Mouse (Mus musculus) forebrain, embryonic 12.5 days (tissue): ENCODE data around the gene Dach1. TPM values are rescaled to one million over a fixed set of nuclear protein-coding genes. Genes with fewer than 3 reads are reported as not detected.

Experiments used
- ATAC-seq: fragments of 200-750 bp; cut with Nextera tagmentation; 2 replicates; pipeline ENCODE4 v1.8.0; 2017; ENCODE audit warnings: moderate TSS enrichment; ENCODE audit not compliant: low FRiP score
- H3K27ac ChIP-seq: fragments of 300-500 bp; sonication (generic); 2 replicates; pipeline ENCODE4 v1.5.1; 2016; ENCODE audit warnings: mild to moderate bottlenecking
- H3K27me3 ChIP-seq: fragments of 300-500 bp; sonication (generic); 2 replicates; pipeline ENCODE4 v1.6.1; 2016; ENCODE audit warnings: mild to moderate bottlenecking
- H3K36me3 ChIP-seq: fragments of 300-500 bp; sonication (generic); replicated peaks from 2 replicates; pipeline ENCODE4 v1.6.1; 2016; ENCODE audit warnings: mild to moderate bottlenecking
- H3K4me1 ChIP-seq: fragments of 300-500 bp; sonication (generic); 2 replicates; pipeline ENCODE4 v1.6.1; 2016
- H3K4me2 ChIP-seq: fragments of 300-500 bp; sonication (generic); 2 replicates; pipeline ENCODE4 v1.6.1; 2016; ENCODE audit warnings: mild to moderate bottlenecking, moderate library complexity
- H3K4me3 ChIP-seq: fragments of 300-500 bp; sonication (generic); replicated peaks from 2 replicates; pipeline ENCODE4 v1.5.1; 2016; ENCODE audit warnings: mild to moderate bottlenecking
- H3K9ac ChIP-seq: fragments of 300-500 bp; sonication (generic); 2 replicates; pipeline ENCODE4 v1.6.1; 2016; ENCODE audit warnings: mild to moderate bottlenecking
- H3K9me3 ChIP-seq: fragments of 300-500 bp; sonication (generic); 2 replicates; pipeline ENCODE4 v1.6.1; 2016
- WGBS: fragments of 180-500 bp; shearing (Covaris S2); methylation state at CpG from one replicate; pipeline ENCODE4 v1.1.7; 2016; 5-methylcytosine and 5-hydroxymethylcytosine counted together
- polyA plus RNA-seq: library from polyadenylated mRNA; unstranded; fragments of >200 nt; fragmentation: Nextera tagmentation; extraction: Ambion mirVana; gene quantifications from 2 replicates; pipeline ENCODE4 v1.2.1, GENCODE M21; 2016

Dach1 gene
- polyA plus RNA-seq, 1 experiment from 2014 or later: 22.8 TPM

DNA sequence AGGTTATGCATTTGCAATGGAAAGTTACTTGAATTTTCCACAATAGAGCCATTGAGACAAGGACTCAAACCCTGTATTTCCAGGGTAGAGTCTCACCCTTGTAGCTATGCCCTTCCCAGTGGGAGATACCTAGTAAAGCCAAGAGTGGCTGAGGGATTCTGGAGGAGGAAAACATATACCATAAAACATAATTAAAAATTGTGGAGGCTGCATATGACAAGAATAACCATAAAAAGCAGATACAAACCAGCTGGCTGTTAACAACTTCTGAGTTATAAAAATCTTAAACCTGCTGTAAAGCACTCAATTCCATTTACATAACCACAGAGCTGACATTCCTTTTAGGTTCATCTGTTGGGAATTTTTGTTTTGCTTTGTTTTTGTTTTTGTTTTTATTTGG, 171.0 kb downstream of the Dach1 start:
- no peak overlapping the region for H3K9ac ChIP-seq
- H3K27ac ChIP-seq: no peak overlapping the region
- no peak for ATAC-seq
- H3K27me3 ChIP-seq: no peaks in the 10 kb centered on the region
- no peaks in the 10 kb centered on the region for H3K36me3 ChIP-seq
- H3K4me2 ChIP-seq: no peak overlapping the region
- no peak overlapping the region for H3K4me3 ChIP-seq
- H3K4me1 ChIP-seq: no peaks in the 10 kb centered on the region; the same call in 1 of the 2 replicates
- H3K9me3 ChIP-seq: no peaks in the 10 kb centered on the region

- Histone ChIP-seq H3K9ac (no peak overlapping the region), H3K9me3 (no peaks in the 10 kb centered on the region), H3K4me1 (peaks cover 12% of the 10 kb centered on the region), H3K4me3 (no peak overlapping the region), H3K4me2 (no peak overlapping the region), H3K27ac (no peak overlapping the region), H3K36me3 (no peaks in the 10 kb centered on the region), H3K27me3 (no peaks in the 10 kb centered on the region)
- WGBS: 82% methylated on average over 3 of the region's 3 CpGs
- no peak for ATAC-seq
These were observed 186.3 kb downstream of the Dach1 start for GRCm38 (mm10) chr14:97983251-97983650.

DNA sequence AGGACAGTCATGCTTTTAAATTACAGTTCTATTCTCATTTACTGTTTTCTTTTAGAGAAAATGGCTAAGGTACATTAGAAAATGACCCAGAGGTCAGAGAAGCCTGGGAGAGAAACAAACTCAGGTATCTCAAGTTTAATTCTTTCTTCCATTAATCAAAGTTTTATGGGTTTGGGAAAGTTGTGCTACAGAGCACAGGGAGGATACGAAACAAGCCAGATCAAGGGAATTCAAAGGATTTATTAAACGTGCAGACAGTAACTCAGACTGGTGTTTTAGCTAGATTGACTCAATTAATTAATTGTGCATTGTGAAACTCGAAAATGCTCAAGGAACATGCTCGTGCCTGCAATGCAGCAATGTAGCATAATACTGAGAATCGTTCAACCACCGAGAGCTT, 186.9 kb downstream of the Dach1 start:
- H3K27me3 ChIP-seq: no peaks in the 10 kb centered on the region
- H3K4me2 ChIP-seq: no peak overlapping the region
- no peak overlapping the region for H3K27ac ChIP-seq
- H3K9ac ChIP-seq: no peak overlapping the region
- ATAC-seq: no peak
- no peak overlapping the region for H3K4me3 ChIP-seq
- H3K9me3 ChIP-seq: no peaks in the 10 kb centered on the region
- peaks cover 12% of the 10 kb centered on the region for H3K4me1 ChIP-seq
- 56% methylated on average over 6 of the region's 6 CpGs for WGBS
- no peaks in the 10 kb centered on the region for H3K36me3 ChIP-seq

DNA sequence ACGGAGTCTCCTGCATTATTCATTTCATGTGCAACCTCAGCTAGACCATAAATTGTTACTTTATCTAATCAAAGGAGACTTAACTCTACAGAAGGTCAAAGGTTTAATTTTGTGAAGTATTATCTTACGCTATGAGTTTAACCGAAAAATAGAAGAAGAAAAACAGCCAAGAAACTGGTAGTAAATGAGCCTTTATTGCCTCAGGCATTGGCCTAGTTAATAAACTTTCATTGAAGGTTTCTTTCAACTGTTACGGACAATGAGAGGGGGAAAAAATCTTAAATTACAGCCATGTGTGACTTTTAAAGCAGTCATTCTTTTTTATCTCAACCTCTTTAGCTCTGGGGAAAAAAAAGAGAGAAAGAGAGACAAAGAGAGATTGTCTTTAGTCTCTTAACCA, 188.7 kb downstream of the Dach1 start:
- WGBS: 13% methylated on average over 4 of the region's 4 CpGs
- no peak overlapping the region for H3K4me3 ChIP-seq

GRCm38 (mm10) chr14:97976091-97976490, 193.5 kb downstream of the Dach1 start:
- Histone ChIP-seq H3K4me2 (no peak overlapping the region), H3K4me1 (peaks cover 22% of the 10 kb centered on the region), H3K9me3 (no peaks in the 10 kb centered on the region), H3K9ac (no peak overlapping the region), H3K4me3 (no peak overlapping the region), H3K27me3 (no peaks in the 10 kb centered on the region), H3K27ac (no peak overlapping the region), H3K36me3 (no peaks in the 10 kb centered on the region)
- 3% methylated on average over 1 of the region's 1 CpGs for WGBS
- no peak; the same call in 1 of the 2 replicates for ATAC-seq

More for the DNA sequence above, 188.7 kb downstream of the Dach1 start:
- Histone ChIP-seq H3K27me3 (no peaks in the 10 kb centered on the region), H3K9ac (no peak overlapping the region), H3K27ac (no peak overlapping the region), H3K36me3 (no peaks in the 10 kb centered on the region), H3K4me1 (peaks cover 22% of the 10 kb centered on the region), H3K4me2 (no peak overlapping the region), H3K9me3 (no peaks in the 10 kb centered on the region)
- no peak for ATAC-seq

DNA sequence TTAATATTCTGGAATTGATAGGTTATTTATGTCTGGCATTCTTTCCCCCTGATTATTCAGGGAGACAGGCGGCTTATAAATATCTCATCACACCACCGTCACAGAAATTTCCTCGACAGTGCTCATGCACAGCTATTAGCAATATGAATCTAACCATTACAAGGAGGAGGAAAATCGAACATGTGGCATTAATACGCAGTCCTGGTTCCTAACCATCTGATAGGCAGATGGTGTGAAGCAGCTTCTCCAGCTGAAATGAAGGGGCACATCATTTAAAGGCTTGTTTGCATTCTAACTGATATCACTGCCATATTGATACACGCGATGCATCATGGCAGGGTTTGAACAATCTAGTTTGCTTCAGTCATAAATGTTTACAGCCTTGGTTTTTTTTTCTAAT, 194.1 kb downstream of the Dach1 start:
- Histone ChIP-seq H3K9ac (no peak overlapping the region), H3K4me1 (peaks cover 18% of the 10 kb centered on the region), H3K9me3 (no peaks in the 10 kb centered on the region), H3K4me2 (no peak overlapping the region), H3K27ac (no peak overlapping the region), H3K4me3 (no peak overlapping the region), H3K27me3 (no peaks in the 10 kb centered on the region), H3K36me3 (no peaks in the 10 kb centered on the region)
- ATAC-seq: peak; percentile 21; the same call in 1 of the 2 replicates
- WGBS: 48% methylated on average over 7 of the region's 7 CpGs

DNA sequence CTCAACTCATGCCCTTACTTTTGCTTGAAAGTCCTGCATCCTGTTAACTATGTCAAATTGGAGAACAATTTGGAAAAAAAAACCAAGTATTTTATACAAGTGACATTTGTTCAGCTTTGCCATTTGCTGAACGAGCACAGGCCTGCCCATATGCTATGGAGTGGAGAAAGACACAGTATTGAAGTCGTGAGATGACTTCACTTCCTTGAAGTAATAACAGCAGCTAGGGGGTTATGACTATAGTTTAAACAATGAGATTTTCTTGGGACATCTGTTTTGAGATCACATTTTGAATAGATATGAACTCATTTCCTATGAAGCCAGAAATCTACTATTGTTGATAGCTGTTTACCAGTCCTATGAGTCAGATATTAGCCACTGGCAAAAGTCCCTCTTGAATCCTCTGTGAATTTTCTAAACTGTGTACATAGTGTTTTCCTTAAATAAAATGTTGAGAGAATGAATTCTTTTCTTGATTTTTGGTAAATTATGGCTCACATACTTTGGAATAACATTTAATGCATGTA, 205.0 kb downstream of the Dach1 start:
- H3K36me3 ChIP-seq: no peaks in the 10 kb centered on the region
- no peak overlapping the region for H3K4me2 ChIP-seq
- no peak for ATAC-seq
- no peak overlapping the region for H3K9ac ChIP-seq
- H3K27ac ChIP-seq: no peak overlapping the region
- H3K27me3 ChIP-seq: no peaks in the 10 kb centered on the region
- H3K4me1 ChIP-seq: peaks cover 11% of the 10 kb centered on the region
- H3K4me3 ChIP-seq: no peak overlapping the region
- no peaks in the 10 kb centered on the region for H3K9me3 ChIP-seq
- 68% methylated on average over 2 of the region's 2 CpGs for WGBS

DNA sequence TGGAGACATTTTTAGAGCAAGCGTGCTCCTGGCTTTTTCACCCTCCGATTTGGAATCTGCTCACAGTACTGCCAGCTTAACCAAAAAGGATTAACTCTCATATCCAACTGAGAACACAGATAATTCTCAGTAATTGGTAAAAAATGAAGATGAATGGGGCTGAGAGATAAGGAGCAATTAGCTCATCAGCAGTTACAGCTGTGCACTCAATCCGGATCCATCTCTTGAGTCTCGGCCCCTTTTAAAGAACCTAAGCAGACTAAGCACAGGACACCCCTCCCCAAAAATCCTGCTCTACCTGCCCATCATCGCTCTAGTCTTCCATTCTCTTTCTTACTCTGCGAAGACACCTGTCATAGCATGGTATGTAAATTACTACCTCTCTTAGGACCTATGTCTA, 205.9 kb downstream of the Dach1 start:
- WGBS: 55% methylated on average over 6 of the region's 6 CpGs
- no peak overlapping the region for H3K4me2 ChIP-seq
- H3K9ac ChIP-seq: no peak overlapping the region
- no peaks in the 10 kb centered on the region for H3K9me3 ChIP-seq
- no peak overlapping the region for H3K27ac ChIP-seq
- no peaks in the 10 kb centered on the region for H3K36me3 ChIP-seq
- H3K4me3 ChIP-seq: no peak overlapping the region
- H3K4me1 ChIP-seq: peaks cover 11% of the 10 kb centered on the region
- H3K27me3 ChIP-seq: no peaks in the 10 kb centered on the region
- ATAC-seq: peak; percentile 40; the same call in 1 of the 2 replicates

GRCm38 (mm10) chr14:97956356-97956755, 213.2 kb downstream of the Dach1 start:
- Histone ChIP-seq H3K4me1 (peaks cover 11% of the 10 kb centered on the region), H3K4me2 (no peak overlapping the region), H3K36me3 (no peaks in the 10 kb centered on the region), H3K27me3 (no peaks in the 10 kb centered on the region), H3K27ac (no peak overlapping the region), H3K9me3 (no peaks in the 10 kb centered on the region), H3K4me3 (no peak overlapping the region), H3K9ac (no peak overlapping the region)
- 93% methylated on average over 1 of the region's 1 CpGs for WGBS
- no peak for ATAC-seq

DNA sequence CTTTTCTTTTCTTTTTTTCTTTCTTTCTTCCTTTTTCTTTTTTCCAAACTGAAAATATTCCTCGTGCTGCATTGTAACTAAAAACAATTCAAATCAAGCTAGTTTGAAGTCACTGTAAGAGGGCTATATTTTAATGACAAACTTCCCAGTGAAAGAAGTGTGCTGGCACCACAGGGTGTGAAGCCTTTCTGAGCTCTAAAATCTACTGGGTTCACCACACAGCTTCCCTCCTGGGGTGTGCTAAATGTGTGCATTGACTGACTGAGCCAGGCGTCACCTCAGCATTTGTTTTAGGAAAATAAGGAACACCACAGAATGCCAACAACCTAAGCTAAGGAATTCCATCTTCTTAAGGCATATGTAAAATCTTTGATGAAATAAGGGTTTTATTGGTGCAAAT, 224.1 kb downstream of the Dach1 start:
- Histone ChIP-seq H3K9ac (no peak overlapping the region), H3K36me3 (no peaks in the 10 kb centered on the region), H3K4me2 (no peak overlapping the region), H3K9me3 (no peaks in the 10 kb centered on the region), H3K4me3 (no peak overlapping the region), H3K4me1 (0 out of 2 replicates have a peak, but pooled peaks cover 6% of the 10 kb centered on the region), H3K27me3 (no peaks in the 10 kb centered on the region), H3K27ac (no peak overlapping the region)
- 26% methylated on average over 2 of the region's 2 CpGs for WGBS
- no peak for ATAC-seq

- Histone ChIP-seq H3K9ac (no peak overlapping the region), H3K4me1 (0 out of 2 replicates have a peak, but pooled peaks cover 6% of the 10 kb centered on the region), H3K4me2 (no peak overlapping the region), H3K9me3 (no peaks in the 10 kb centered on the region), H3K4me3 (no peak overlapping the region), H3K27ac (no peak overlapping the region), H3K27me3 (no peaks in the 10 kb centered on the region), H3K36me3 (no peaks in the 10 kb centered on the region)
- peak; percentile 58 for ATAC-seq
- 45% methylated on average over 9 of the region's 9 CpGs for WGBS
These were observed 224.8 kb downstream of the Dach1 start for GRCm38 (mm10) chr14:97944643-97945268.

DNA sequence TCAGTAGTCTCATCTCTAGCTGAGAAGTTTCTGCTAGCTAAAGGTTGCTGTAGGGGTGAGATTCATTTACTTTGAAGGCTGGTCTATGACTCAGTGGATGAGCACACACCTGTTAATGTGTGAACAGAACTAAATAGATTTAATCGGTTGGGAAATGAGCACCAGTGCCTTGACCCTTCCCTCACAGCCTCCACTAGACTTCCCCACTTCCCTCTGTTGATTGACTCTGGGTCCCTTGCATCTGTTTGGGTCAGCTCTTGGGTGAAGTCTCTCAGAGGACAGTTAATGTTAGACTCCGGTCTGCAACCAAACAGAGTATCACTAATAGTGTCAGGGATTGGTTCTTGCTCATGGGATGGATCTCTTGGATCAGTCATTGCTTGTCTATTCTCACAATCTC, 227.2 kb downstream of the Dach1 start:
- ATAC-seq: no peak
- no peaks in the 10 kb centered on the region for H3K36me3 ChIP-seq
- 87% methylated on average over 2 of the region's 2 CpGs for WGBS

GRCm38 (mm10) chr14:97896622-97897021, 272.9 kb downstream of the Dach1 start:
- H3K9ac ChIP-seq: no peak overlapping the region
- no peaks in the 10 kb centered on the region for H3K27me3 ChIP-seq
- no peaks in the 10 kb centered on the region; the same call in 1 of the 2 replicates for H3K4me1 ChIP-seq
- H3K27ac ChIP-seq: no peak overlapping the region
- H3K36me3 ChIP-seq: no peaks in the 10 kb centered on the region
- no peaks in the 10 kb centered on the region for H3K9me3 ChIP-seq
- H3K4me2 ChIP-seq: no peak overlapping the region
- ATAC-seq: no peak
- 98% methylated on average over 3 of the region's 3 CpGs for WGBS
- no peak overlapping the region for H3K4me3 ChIP-seq

More for the DNA sequence above, 227.2 kb downstream of the Dach1 start:
- H3K4me2 ChIP-seq: no peak overlapping the region
- H3K9ac ChIP-seq: no peak overlapping the region
- 0 out of 2 replicates have a peak, but pooled peaks cover 6% of the 10 kb centered on the region for H3K4me1 ChIP-seq
- H3K27ac ChIP-seq: no peak overlapping the region
- no peak overlapping the region for H3K4me3 ChIP-seq
- no peaks in the 10 kb centered on the region for H3K9me3 ChIP-seq
- H3K27me3 ChIP-seq: no peaks in the 10 kb centered on the region
